Mouse (Mus musculus) ovary, postnatal 36 days (tissue): ENCODE data around the gene Ptpa.
A peak's percentile ranks its signal among the peaks of the same experiment; 100 is the strongest.

ENCODE experiments used
- DNase-seq: peaks from one replicate; pipeline ENCODE4 v3.0.0; 2022; ENCODE audit warnings: low spot score, mixed read lengths

The Ptpa gene

DNA sequence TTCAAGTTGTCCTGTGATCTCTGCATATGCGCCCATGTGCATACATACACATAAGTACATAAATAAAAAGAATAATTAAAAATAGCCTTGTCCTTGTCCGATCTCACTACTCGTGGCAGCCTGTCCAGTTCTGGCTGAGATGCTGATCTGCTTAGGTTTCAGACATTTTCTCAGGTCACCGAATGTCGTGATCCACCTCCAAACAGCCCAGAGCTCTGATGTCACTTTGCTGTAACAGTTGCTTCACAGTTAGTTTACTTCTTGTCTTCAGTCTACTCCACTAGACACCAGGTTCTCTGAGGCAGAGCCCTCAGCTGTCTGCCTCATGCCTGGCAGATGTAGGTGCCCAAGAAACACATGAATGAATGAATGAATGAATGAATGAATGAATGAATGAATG is 48.6 kb downstream of the Ptpa start:
- no peak for DNase-seq

DNA sequence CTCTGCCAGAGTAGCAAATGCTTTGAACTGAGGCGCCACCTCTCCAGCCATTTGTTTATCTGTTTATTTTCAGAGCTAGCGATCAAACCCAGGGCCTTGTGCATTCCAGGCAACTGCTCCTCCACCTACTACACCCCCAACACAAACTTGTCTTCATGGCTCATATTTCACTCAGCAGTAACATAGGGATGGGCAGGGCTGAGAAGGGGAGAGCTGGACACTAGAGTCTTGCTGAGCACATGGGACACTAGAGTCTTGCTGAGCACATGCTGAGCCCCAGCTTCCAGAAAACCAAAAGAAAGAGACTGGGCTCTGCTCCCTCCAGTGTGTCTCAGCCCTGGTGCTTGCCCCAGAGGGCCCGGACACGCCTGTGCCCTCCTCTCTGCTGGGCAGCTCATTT is 50.9 kb downstream of the Ptpa start:
- DNase-seq, result no peak

DNA sequence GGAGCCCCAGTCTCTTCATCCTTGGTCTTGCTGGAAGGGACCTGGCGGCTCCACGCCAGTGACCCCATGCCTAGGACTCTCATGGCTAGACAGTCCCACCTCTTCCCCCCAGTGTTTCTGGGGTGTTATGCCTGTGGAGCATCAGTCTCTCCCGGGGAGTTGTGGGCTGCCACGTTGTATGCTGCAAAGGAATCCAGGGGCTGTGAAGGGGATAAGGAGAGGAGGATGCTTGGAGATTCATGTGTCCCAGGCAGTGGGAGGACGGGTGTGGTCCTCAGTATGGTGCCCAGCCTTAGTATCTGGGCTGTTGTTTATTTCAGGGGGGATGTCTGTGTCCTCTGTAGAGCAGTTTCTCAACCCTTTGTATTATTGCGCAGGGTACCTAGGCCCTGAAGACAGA is 53.2 kb downstream of the Ptpa start:
- no peak for DNase-seq

DNA sequence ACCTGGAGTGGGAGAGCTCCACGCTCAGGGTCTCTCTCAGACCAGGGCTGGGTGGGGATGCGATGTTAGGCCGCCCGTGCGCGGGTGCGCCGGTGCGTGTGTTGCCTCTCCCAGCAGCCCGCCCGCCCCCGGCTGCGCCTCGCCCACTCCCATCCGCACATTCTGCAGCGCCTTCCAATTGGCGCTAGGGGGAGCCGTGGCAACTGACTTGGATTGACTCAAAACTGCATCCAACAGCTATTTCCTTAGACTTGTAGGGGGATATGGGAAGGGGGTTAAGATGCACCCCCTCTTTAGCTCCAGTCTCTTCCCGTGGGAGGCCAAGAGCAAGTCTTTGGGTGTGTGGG is 53.9 kb downstream of the Ptpa start:
- DNase-seq, result peak; percentile 71

DNA sequence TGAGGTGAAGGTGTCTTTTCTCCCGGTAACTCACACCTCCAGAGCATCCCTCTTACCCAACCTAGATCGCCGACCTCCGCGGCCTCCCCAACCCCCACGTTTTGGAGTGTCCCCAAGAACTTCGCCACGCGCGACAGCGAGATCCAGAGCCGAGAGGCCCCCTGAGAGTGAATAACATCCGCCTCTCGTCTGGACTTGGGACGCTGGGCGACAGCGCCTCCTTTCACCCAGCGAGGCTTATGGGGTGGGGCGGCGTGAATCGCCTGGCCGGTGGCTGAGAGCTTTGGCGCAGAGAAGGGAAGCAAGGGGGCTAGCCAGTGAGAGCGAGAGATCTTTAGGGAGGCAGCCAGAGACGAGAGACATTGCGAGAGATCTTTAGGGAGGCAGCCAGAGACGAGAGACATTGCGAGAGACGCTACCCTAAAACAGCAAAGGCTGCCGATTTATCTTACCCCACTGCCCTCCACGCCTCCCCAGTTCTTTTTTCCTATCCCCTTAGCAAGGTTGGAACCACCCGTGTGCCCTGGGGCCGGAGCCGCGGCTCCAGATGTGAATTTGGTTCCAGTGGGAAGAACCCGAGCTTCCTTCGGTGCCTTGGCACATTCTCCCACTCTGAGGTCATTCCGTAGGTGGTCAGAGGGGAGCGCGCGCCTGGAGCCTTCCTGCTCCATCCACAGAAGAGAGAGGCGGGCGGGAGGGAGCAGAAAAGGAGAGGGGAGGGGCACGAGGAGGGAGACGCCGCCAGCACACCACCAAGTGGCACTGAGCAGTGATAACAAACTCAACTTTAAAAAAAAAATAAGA is 54.5 kb downstream of the Ptpa start:
- DNase-seq, result peak; percentile 62

DNA sequence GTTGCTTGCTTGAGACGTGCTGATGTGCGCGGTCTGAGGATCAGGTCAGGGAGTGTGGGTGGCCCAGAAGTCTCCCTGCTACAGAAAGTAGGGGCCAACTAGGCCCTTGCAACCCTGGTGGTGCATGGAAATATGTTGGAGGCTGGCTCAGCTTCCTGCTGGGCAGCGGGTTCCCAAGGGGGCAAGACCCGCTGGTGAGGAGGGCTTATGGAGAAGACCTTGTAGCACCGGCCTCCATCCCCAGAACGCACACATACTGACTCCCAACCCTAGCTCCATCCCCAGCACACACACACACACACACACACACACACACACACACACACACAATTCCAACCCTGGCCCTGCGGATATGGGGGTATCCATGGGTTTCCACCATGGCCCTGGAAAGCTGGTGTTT is 55.2 kb downstream of the Ptpa start:
- DNase-seq, result no peak

DNA sequence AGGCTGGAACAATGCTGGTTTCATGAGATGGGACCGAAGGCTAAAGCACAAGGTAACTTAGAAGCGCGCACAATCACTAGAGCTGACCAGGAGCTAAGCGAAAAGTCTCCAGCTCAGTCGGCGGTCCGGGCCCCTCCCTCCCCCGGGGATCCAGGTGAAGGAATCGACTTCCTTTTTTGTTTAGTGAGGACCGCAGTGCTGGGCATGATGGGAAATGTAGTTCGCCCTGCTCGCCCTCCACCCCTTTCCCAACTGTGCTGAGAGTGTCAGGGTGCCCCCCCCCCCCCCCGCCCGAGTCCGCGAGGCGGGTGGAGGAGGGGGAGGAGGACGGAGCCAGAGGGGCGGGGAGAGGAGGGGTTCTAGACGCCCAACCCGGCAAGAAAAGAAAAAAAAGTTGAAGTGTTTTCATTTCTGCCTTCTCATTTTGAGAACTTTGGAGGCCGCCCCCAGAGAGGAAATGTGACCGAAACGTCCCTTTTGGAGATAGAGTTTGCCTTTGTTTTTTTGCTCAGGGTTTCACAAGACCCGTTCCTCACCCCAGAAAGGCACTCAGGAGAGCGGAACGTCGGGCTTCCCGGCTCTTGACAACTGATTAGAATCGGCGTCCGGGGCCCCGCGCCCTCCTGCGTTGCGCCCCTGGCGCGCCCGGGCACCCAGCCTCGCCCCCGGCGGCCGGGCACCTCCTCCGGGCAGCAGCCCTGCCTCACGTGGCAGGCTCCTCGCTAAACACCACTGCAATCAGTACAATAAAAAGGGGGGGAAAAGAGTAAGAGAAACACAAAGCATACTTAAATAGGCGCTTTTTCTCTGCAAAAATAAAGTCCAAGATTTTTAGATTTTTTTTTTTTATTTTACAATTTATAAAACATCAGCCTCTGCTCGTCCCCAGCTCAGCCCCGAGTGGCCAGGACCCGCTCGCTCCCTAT is 56.2 kb downstream of the Ptpa start:
- peak; percentile 76 for DNase-seq

DNA sequence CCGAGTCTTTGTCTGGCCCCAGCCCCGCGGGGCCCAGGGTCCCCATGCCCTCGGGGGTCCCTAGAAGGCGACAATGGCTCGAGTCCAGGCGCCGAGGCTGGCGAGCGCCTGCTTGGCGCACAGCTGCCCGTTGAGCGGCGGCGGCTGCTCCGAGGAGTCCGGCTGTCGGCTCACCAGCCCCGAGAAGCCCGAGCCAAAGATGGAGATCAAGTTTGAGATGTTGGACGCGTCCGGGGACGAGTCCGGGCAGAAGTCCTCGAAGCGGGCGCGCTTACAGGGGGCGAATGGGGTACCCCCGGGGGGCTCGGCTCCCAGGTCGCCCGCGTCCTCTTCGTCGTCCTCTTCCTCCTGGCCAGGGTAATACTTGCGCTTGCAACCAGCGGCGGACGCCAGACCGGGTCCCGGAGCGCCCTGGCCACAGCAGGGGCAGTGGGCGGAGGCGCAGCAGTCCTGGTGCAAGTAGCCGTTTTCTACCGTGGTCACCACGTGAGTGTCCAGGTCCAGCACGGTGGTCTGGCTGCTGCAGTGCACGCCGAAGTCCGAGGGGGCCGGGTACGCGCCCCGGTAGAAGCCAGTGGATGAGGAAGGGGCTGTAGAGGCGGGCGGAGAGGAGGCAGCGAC is 57.0 kb downstream of the Ptpa start:
- DNase-seq, result peak; percentile 59

DNA sequence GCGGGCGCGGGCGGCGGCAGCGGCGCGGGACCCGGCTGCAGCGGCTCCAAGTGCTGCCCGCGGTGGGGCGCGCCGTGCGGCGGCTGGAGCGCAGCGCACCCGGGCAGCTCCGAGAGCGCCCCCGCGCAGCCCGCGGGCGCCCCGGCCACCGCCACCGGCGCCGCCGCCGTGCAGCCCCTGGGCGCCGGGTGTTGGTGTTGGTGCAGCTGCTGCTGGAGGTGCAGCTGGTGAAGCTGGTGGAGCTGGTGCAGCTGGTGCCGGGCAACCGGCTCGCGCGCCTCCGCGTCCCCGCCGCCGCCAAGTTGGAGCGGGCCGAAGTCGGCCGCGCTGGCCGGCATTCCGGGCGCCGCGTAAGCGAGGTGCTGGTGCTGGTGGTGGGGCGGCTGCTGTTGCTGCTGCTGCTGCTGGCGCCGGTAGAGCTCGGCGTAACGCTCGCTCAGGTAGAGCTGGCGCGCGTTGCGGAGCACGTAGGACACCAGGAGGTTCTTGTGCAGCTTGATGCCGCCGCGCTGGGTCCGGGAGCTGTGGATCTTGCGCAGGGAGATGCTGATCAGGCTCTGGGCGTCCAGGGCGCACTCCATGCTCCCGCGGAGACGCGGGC is 57.7 kb downstream of the Ptpa start:
- peak; percentile 69 for DNase-seq

DNA sequence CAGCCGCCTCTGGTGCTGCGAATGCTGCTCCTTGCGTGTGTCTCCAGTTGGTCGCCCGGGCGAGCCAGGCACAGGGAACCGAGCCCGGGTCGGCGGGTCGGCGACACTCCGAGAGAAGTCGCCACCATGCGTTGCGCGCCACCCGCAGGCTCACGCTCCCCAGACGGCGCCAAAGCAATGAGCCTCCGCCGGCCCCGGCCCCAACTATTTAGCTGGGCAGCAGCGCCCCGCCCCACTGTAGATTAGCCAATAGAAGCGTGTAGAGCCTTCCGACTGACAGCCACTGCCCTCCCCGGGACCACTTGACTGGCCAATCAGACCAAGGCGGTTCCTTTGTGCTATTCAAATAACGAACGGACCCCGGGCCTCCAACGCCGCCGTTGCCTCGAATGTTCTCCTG is 58.2 kb downstream of the Ptpa start, which contains the start of gene Ier5l:
Gene Ier5l, minus strand, starts transcription at position 181 of the 400 bp plus-strand sequence.
- DNase-seq, result peak; percentile 93

DNA sequence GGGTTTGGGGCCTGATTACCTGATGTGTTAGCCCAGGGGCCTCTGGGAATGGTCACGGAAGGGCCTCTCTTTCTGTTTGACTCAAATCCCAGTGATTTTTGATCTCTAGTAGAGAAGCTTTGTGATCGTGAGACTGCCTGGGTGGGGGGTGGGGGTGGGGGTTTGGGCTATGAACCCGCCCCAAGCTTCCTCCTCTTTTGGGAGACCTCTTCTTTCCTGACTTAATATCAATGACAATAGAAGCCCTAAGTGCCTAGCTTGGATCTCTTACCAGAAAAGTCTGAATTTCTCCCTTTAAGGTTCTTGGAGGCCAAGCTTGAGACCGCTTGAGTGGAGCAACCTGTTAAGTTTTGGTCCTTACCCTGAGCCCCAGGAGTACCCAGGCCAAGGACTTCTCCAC is 58.9 kb downstream of the Ptpa start:
- no peak for DNase-seq

DNA sequence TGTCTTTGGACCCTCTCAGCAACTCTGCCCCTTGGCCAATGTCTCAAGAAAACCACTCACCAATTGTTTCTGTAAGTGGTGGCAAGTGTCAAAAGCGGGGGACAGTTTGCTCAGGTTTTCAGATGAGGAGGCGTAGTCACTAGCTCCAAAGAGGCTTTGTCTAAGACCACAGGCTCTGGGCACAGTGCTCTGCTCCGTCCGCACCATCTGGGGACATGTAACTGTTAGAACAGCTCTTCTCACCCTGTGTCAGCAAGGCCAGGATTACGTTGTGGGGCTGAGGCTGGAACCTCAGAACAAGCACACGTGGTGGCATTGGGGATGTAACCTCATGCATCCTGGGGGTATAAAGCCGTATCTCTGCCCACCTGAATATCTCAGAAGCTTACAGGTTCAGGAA is 59.6 kb downstream of the Ptpa start:
- DNase-seq, result no peak

DNA sequence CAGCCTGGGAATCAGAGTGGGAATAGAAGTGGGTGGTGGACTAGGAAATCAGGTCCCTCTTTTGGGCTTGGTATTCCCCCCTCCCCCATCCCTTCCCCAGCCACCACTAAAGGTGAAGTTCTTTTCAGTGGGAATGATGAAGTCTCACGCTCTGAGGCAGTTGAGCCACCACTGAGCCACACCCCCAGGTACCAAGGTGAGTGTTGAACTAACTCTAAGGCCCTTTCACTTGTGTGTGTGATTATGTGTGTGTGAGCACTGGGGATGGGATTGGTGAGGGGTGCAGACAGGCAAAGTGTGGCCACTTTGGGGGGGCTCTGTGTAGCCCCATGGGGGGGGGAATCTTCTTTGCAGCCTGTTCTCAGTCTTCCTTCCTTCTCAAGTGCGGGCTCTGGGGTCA is 60.4 kb downstream of the Ptpa start:
- no peak for DNase-seq

DNA sequence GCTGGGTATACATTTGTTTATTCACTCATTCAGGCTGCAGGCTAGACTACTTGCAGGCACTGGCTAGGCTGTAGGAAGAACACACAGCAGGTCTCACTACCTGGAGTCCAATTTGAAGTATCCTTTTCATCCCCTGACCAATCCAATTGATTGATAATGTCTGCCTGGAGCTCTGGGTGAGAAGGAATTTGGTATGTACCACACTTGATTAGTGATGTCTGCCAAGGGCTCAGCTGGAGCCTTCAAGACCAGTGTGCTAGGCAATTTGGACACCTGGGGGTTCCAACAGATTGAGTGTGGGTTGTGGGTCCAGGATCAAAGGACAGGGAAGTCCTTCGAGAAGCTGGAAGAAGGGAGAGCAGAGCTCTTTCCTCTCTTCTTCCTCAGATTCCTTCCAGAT is 62.7 kb downstream of the Ptpa start:
- DNase-seq, result no peak

DNA sequence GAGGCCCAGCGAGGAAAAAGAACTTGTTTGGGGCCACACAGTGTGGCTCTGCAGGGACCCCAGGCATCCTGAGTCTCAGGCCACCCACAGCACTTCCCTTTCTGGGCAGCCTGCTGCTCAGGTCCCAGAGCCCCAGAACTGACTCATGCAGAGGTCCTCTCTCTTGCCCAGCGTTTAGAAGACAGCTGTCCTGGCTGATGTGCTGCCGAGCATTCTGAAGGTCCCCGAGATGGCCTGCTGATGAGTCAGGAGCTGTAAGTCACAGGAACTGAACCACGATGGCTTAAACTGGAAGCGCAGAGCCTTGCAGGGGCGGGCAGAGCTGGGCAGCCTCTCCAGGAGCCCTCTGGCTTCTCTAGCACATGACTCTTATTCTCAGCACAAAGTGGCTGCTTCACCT is 71.8 kb downstream of the Ptpa start:
- DNase-seq, result no peak

DNA sequence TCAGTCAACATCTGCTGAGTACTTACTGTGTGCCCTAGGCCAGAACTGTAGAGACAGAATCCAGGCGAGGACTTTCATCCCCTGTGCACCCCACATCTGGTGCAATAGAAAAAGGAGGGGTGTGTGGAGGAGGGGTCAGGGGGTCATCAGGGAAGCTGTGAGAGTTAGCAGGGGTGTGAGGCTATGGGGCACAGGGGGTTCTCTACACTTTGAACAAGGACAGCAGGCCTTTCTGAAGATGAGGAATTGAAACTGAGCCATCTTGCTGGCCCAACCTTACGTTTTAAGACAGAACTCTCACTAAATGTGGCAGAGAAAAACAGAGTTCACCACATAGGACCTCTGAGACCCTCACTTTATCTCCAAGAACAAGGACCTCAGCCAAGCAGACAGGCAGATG is 74.5 kb downstream of the Ptpa start:
- DNase-seq, result no peak

DNA sequence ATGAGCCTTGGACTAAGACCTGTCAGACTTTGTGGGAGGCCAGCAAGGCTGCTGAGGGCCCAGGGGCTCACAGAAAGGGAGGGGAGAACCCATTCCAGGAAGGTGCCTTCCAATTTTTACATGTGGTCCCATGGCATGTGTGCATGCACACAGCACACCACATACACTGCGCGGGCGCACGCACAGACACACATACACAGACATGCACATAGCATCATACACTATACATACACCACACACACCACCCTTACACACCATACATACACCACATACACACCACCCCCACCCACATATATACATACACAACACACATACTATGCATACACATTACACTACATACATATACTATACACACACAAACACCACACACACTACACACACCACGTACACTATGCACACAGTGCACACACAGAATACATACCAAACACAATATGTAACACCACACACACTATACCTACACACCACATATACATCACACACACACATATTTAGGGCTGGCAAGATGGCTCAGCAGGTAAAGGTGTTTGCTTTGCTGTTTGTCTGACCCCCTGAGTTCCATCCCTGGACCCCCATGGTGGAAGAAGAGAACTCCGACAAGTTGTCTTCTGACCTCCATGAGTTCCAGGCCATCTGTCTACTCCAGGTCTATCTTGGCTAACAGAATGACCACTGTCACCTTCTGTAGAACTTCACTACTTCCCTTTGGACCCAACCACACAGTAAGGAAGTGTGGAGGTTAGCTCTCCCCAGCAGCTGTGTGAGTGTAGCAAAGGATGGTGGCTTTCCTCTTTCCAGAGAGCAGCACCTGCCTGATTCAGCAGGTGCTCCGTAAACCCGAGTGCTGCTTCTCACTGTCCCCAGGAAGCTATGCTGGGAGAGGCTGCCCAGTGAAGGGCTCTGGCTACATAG is 79.4 kb downstream of the Ptpa start:
- DNase-seq, result no peak

DNA sequence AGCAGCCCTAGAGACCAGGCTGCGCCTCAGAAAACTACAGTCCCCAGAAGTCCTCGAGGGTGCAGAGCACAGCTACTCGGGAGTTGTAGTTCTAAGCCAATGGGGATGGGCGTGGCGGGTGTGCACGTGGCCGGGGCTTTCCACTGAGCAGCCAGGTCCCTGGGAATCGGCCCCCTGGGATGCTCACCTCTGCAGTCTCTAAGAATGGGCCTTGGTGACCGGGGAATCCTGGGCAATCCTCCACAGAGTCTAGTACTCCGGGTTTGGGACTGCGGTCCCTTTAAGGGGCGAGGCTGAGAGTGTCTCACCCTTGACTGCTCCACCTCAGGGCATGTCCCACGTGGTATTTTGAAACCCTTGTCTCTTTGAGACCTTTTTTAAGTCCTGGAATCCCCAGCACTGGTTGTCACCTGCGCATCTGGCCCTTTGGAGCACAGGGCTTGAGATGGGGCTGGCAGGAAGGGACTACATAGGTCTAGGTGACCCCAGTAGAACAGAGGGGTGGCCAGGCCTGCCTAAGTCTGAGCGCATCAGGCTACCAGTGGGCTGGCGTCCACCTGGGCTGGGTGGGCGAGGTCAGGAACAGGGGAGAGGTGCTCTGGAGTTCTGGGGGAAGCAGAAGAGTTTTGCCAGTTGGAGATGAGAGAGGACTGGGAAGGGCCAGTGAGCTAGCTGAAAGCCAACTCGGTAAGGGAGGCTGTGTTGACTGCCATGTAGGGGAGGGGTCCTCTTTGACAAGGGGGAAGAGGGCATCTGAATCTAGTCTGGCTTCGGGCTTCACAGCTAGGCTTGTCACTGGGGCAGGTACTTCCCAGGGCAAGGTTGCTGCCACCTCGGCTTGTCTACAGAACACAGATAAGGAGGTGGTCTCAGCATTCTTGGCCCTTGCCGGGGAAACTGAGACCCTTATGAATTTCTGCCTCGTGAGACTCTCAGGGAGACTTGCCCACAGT is 80.3 kb downstream of the Ptpa start:
- DNase-seq, result peak; percentile 63
